Mouse (Mus musculus) ES-Bruce4 (cell line): ENCODE data around the gene Apobec2.

Experiments
- CTCF ChIP-seq: IDR thresholded peaks from one replicate; pipeline ENCODE4 v1.8.1; 2011; ENCODE audit warnings: low read depth, low read length
- EP300 ChIP-seq: IDR thresholded peaks from 2 replicates; pipeline ENCODE4 v1.6.1; 2011; ENCODE audit warnings: low read depth, low read length; ENCODE audit not compliant: insufficient read depth
- POLR2A ChIP-seq: IDR thresholded peaks from one replicate; pipeline ENCODE4 v1.8.1; 2011; ENCODE audit warnings: low read length; ENCODE audit not compliant: insufficient read depth

DNA sequence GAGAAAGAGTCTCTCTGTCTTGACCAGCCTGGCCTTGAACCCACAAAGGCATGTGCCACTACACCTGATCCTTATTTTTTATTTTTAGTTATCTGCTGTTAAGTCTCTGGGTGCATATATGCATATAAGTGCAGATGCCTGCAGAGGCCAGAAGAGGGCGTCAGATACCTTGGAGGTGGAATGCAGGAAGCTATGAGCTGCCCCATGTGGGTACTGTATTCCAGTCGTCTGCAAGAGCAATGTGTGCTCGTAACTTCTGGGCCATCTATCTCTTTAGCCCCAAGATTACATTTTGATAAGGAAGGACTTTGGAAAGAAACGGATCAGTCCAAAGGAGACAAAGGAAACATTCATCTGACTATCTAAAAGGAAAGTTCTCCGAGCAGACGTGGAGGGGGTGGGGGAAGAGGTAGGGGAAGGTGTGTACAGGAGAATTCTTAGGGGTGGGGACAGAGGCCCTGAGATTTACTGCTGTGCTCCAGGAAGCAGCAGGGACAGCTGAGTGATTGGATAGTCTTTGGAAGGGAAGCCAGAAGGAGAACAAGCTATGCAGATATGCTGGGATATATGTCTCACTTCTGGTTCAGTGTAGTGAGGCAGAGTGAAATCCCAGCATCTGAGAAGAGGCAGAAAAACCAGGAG lies 1.1 kb upstream of the Apobec2 start:
- TF ChIP-seq CTCF (peak; percentile 52), EP300 (no peak), POLR2A (no peak)
